In genomic region chr13:46542782-46543181, GRCm38 (mm10) we compare ENCODE assay signal across 16 mouse cellular contexts. TPM values are rescaled to one million over a fixed set of nuclear protein-coding genes. Genes with fewer than 3 reads are reported as not detected.
DNase-seq lines count a peak whose midpoint lies in the region; ATAC-seq lines count a peak whose summit lies in the region.
"Had no signal": no experiment of that assay in that cellular context is flagged by ENCODE, and none has a peak within 500 bp of the region (broad histone marks: within the 10 kb centered on the region; RNA-seq: fewer than 3 reads in every experiment).

No protein-coding gene starts in this region.

- H3K4me2 ChIP-seq in forebrain, embryonic 12.5 days, result no peak overlapping the region
- no peak overlapping the region for H3K4me2 ChIP-seq in forebrain, embryonic 16.5 days (ENCODE audit: low read length)
- no peak overlapping the region for H3K4me2 ChIP-seq in midbrain, embryonic 16.5 days (ENCODE audit: low read length)
- H3K4me2 ChIP-seq: liver, embryonic 12.5 days; lung, embryonic 14.5 days had no signal

- H3K36me3 ChIP-seq in forebrain, embryonic 12.5 days (replicated peaks), result no peaks in the 10 kb centered on the region
- H3K36me3 ChIP-seq in forebrain, embryonic 16.5 days (ENCODE audit: control insufficient read depth, insufficient read depth), result no peaks in the 10 kb centered on the region
- H3K36me3 ChIP-seq in midbrain, embryonic 16.5 days (ENCODE audit: control insufficient read depth, insufficient read depth, low read length), result no peaks in the 10 kb centered on the region
- H3K36me3 ChIP-seq: liver, embryonic 12.5 days had no signal

- H3K9ac ChIP-seq in forebrain, embryonic 12.5 days, result no peak overlapping the region
- no peak overlapping the region for H3K9ac ChIP-seq in forebrain, embryonic 16.5 days (replicated peaks; ENCODE audit: low read depth, low read length)
- H3K9ac ChIP-seq in midbrain, embryonic 16.5 days (ENCODE audit: low read depth, low read length), result no peak overlapping the region
- H3K9ac ChIP-seq: liver, embryonic 12.5 days; lung, embryonic 14.5 days had no signal

- peak overlapping the region; percentile 67 for H3K27ac ChIP-seq in forebrain, embryonic 12.5 days
- H3K27ac ChIP-seq in forebrain, embryonic 16.5 days (ENCODE audit: low read length), result peak overlapping the region; percentile 55
- H3K27ac ChIP-seq in midbrain, embryonic 16.5 days (ENCODE audit: low read length), result peak overlapping the region; percentile 3; the same call in 1 of the 2 replicates
- H3K27ac ChIP-seq: liver, embryonic 12.5 days had no signal

- H3K4me3 ChIP-seq in forebrain, embryonic 12.5 days (replicated peaks), result no peak overlapping the region
- no peak overlapping the region for H3K4me3 ChIP-seq in forebrain, embryonic 16.5 days (replicated peaks; ENCODE audit: low read length)
- no peak overlapping the region for H3K4me3 ChIP-seq in midbrain, embryonic 16.5 days (ENCODE audit: low read depth, low read length)
- H3K4me3 ChIP-seq: erythroblast, embryonic 14.5 days; liver, embryonic 12.5 days had no signal

- peaks cover 50% of the 10 kb centered on the region for H3K4me1 ChIP-seq in forebrain, embryonic 12.5 days
- H3K4me1 ChIP-seq in forebrain, embryonic 16.5 days (replicated peaks; ENCODE audit: control insufficient read depth, insufficient read depth, low read length), result peaks cover 43% of the 10 kb centered on the region
- H3K4me1 ChIP-seq in midbrain, embryonic 16.5 days (ENCODE audit: control insufficient read depth, insufficient read depth, low read length), result peaks cover 14% of the 10 kb centered on the region
- H3K4me1 ChIP-seq: liver, embryonic 12.5 days had no signal

- peak; percentile 38 to 65 for DNase-seq in layer of hippocampus, postnatal 10 days (ENCODE audit: low spot score in 2 of 2)
- DNase-seq in layer of hippocampus, adult 8-10 months (ENCODE audit: low spot score in 2 of 2), result no peak
- no peak for DNase-seq in frontal cortex, postnatal 25 days (ENCODE audit: low spot score in 2 of 2)
- no peak for DNase-seq in thymus, postnatal 36 days
- DNase-seq: adrenal gland, postnatal 25 days; cerebellum, adult 8-10 months; heart, adult 18-20 months; kidney, adult 8-10 months; kidney, postnatal 36 days; lung, embryonic 14.5 days; thymus, adult 18-20 months had no signal

- ATAC-seq in forebrain, embryonic 12.5 days (ENCODE audit: low FRiP score), result peak; percentile 59; the same call in 1 of the 2 replicates
- ATAC-seq in forebrain, embryonic 16.5 days, result peak; percentile 85
- peak; percentile 47; the same call in 1 of the 2 replicates for ATAC-seq in midbrain, embryonic 16.5 days
- ATAC-seq: liver, embryonic 12.5 days had no signal

- H3K27me3 ChIP-seq in forebrain, embryonic 12.5 days, result peaks cover 4% of the 10 kb centered on the region; the same call in 1 of the 2 replicates
- no peaks in the 10 kb centered on the region for H3K27me3 ChIP-seq in forebrain, embryonic 16.5 days (replicated peaks; ENCODE audit: control insufficient read depth, insufficient read depth, low read length)
- H3K27me3 ChIP-seq in midbrain, embryonic 16.5 days (ENCODE audit: control insufficient read depth, insufficient read depth, low read depth, low read length), result no peaks in the 10 kb centered on the region
- H3K27me3 ChIP-seq: liver, embryonic 12.5 days had no signal

- 51% methylated on average over 7 of the region's 7 CpGs for WGBS in forebrain, embryonic 12.5 days
- 17% methylated on average over 7 of the region's 7 CpGs for WGBS in forebrain, embryonic 16.5 days
- WGBS in midbrain, embryonic 16.5 days, result 47% methylated on average over 7 of the region's 7 CpGs

- no peaks in the 10 kb centered on the region for H3K9me3 ChIP-seq in forebrain, embryonic 12.5 days
- H3K9me3 ChIP-seq in forebrain, embryonic 16.5 days (ENCODE audit: control insufficient read depth, low read length), result no peaks in the 10 kb centered on the region
- no peaks in the 10 kb centered on the region for H3K9me3 ChIP-seq in midbrain, embryonic 16.5 days (replicated peaks; ENCODE audit: control insufficient read depth, low read length, poor library complexity, severe bottlenecking)
- H3K9me3 ChIP-seq: liver, embryonic 12.5 days had no signal

RNA-seq across cellular contexts. Expression of gene Cap2, which starts 41.1 kb away (rescaled TPM):
- total RNA-seq in layer of hippocampus, postnatal 10 days (2021), result 10 to 100 TPM; 69.4 to 72.4 TPM
- total RNA-seq in layer of hippocampus, adult 8-10 months (2022), result 100 to 1,000 TPM; 175 to 218 (median 200) TPM
- polyA plus RNA-seq in forebrain, embryonic 12.5 days (2016; fragmentation: Nextera tagmentation; extraction: Ambion mirVana), result 10.4 and 10.9 TPM in 2 replicates
- polyA plus RNA-seq in forebrain, embryonic 16.5 days (2015; fragmentation: Nextera tagmentation; extraction: Ambion mirVana), result 15.6 and 18.0 TPM in 2 replicates
- 15.9 and 16.2 TPM in 2 replicates for polyA plus RNA-seq in midbrain, embryonic 16.5 days (2015; fragmentation: Nextera tagmentation; extraction: Ambion mirVana)
- polyA plus RNA-seq: erythroblast, embryonic 14.5 days had no signal

Comparison
In these comparisons a context has a peak if more than half of its experiments do, and no peak if none do; other contexts are left out.
1. DNase-seq: peak in layer of hippocampus, postnatal 10 days (2 of 2); none in layer of hippocampus, adult 8-10 months (0 of 2), frontal cortex, postnatal 25 days (0 of 2) and thymus, postnatal 36 days (0 of 2).
2. H3K27ac ChIP-seq: peak in every context shown above with its lines; median percentile 67 in forebrain, embryonic 12.5 days; 55 in forebrain, embryonic 16.5 days; 3 in midbrain, embryonic 16.5 days.
3. Peak in every context shown above with its lines, with median percentiles within 50 percentile points of each other: ATAC-seq.